Mouse (Mus musculus) lung, postnatal 4 days (tissue): ENCODE measurements around the gene LTO1.
"Not testable (repeated sequence)": the region's sequence is repeated elsewhere in the genome, so short reads cannot be mapped to it uniquely, and the experiment has no call there.

ENCODE experiments used
- DNase-seq, 2 experiments: peaks; one replicate each; pipeline ENCODE4 v3.0.0; 2021

Gene LTO1

DNA sequence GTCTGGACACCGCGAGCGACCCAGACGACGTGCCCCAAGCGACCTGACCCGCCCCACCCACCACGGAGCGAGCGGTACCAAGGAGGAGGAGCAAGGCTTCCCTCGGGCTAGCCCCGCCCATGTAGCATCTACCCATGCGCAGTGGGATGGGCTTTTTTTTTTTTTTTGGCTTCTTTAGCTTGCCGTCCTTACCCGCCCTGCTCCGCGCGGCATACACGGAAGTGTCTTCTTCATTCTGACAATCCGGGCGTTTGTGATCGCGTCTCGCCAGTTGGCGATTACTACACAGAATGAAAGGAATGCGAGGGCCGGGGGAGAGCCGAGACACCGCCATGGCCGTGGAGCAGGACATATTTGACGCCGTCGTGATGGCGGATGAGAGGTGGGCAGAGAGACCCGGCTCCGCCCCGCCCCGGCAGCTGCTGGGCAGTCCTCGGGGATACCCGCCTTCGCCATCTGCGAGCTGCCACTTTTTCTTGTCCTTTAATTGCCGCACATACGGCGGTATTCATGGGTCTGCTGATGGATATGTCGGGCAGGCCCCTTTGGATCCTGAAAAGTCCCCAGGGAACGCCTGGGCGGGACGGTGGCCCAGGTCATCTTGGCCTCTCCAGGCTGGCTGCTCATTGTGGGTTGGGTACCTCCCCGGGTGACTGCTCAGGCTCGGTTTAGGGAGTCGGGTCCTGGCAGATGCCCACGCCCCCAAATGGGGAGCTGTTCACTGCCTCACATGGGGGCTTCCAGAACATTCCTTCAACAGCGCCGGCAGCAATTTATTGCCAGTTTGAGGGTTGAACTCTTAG is at the start of gene LTO1:
TSS of gene LTO1 (plus strand) at position 153 of the 803 bp plus-strand sequence.
- peak; percentile 93 to 94 for DNase-seq

DNA sequence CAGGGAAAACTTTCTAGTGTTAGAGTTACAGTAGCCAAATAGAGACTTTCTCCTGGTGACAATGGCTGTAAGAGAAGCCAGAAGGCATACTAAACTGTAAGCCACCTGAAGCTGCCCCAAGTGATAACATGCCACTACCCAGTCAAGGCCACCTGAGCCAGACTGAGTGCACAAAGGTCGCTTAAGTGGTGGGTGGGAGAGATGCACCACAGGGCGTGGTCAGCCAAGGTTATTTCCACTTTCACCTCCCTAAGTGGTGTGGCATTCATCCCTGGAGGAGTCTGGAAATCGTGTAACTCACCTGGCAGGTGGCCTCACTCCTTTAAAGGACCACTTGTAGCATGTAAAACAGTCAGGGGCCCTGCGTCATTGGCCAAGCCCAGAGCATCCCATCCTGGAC is 47.7 kb upstream of the LTO1 start:
- DNase-seq, result no peak

DNA sequence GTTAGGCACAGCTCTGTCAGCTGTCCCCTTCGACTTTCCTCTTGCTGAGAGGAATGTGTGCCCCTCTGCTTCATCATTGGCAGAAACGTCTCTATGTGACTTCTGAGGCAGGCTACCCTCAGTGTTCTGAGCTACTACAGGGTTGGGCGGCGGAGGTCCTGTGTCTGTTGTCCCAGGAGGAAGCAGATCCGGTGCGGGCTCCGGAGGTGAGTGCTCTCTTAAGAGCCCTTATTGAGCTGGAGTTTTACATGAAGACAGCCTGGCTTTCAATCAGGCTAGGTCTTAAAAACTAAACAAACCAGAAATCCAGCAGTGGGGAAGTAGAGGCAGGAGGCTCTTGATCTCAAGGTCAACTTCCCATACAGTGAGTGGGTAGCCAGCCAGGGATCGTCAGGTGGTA is 47.3 kb upstream of the LTO1 start:
- no peak for DNase-seq

DNA sequence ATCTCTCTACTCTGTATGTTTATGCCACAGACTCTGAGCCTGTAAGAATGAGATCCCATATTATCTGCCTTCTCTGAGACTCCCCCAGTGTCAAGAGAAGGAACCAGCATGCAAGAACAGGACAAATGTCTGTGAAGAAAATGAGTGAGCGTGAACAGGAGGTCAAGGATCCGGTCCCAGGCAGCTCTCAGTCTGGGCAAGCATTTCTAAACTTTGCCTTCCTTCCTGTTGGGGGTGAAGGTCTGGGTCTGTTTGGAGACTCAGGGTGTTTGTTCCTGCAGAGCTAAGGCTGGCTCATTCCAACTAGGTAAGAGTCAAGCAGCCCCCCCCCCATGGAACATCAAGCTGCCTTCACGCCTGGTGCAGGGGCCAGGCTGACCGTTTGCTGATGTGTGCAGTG is 42.5 kb upstream of the LTO1 start:
- DNase-seq, result no peak

DNA sequence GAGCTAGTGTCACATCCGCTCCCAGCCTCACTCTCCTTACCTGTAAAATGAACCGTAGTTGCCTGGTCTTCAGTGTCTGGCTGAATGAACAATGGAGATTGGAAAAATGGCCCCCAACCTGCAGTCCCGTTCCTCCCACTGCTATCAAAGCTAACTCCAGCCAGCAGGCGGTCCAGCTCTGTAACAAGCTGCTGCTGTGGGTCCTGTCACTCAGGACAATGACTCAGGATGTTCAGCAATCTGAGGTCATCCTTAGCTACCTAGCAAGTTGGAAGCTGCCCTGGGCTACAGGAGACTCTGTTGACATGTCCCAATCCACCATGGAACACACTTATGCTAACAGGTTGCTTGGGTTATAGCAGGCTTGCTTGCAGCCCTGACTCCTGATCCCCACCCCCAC is 41.7 kb upstream of the LTO1 start:
- no peak for DNase-seq

DNA sequence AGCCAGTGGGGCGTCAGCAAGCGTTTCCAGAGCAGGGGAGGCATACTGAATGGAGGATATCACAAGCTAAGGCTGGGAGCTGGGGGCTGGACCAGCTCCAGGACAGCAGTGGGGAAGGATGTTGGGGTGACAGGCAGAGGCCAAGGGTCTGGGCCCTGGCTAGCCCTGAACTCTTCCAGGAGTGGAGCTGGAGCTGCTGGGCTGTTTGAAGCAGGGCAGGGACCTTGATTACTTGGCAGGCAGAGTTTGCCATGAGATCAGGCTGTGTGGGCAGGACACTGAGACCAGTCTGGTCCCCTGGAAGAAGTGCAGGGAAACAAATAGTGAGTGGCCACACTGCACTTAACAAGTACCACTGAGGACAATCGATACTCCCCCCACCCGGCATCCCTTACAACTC is 40.7 kb upstream of the LTO1 start:
- no peak for DNase-seq

DNA sequence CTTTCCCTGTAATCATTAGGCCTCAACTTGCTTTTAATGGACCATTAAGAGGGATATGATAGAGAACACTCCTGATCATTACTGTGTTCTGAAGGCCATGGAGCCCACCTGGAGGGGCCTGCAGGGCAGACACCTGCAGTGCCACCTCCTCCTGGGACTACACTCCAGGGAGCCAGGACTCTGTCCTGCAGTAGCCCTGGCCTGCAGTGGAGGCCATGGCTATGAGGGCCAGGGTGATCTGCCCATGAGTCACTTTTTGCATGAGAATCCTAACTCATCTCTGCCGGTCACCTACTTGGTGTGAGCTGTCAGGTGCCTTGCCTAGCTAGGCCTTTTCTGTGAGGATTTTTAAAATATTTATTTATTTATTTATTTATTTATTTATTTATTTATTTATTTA is 36.5 kb upstream of the LTO1 start:
- no peak for DNase-seq

DNA sequence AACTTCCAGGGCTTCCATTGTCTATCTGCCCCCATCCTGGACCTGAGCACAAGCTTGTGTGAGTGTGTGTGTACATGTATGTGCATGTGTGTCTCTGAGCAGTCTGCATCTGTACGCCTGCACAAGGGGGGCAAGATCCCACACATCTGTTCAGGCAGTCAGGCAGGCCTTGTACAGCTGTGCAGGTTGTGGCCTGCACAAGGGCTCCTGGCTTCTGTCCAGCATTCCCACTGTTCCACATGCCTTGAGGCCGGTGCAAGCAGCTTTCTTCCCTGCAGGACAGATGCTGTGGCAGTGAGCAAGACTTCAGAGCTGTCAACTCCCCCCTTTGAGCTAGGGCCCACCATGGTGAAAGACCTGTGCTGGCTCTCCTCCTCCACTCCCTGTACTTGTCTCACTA is 31.8 kb upstream of the LTO1 start:
- DNase-seq, result no peak

DNA sequence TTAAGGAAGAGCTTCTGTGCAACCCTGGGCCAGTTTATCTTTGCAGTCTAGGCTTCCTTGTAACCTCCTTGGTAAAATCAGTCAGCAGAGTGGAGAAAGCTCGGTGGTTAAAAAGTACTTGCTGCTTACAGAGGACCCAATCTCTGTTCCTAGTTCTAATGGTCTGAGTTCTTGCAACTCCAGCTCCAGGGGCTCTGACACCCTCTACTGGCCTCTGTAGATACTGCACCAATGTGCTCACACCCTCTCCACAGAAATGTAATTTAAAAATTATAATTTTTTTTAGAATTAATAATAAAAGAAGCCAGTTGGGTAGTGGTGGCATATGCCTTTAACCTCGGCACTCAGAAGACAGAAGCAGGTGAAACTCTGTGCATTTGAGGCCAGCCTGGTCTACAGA is 27.2 kb upstream of the LTO1 start:
- DNase-seq, result no peak

DNA sequence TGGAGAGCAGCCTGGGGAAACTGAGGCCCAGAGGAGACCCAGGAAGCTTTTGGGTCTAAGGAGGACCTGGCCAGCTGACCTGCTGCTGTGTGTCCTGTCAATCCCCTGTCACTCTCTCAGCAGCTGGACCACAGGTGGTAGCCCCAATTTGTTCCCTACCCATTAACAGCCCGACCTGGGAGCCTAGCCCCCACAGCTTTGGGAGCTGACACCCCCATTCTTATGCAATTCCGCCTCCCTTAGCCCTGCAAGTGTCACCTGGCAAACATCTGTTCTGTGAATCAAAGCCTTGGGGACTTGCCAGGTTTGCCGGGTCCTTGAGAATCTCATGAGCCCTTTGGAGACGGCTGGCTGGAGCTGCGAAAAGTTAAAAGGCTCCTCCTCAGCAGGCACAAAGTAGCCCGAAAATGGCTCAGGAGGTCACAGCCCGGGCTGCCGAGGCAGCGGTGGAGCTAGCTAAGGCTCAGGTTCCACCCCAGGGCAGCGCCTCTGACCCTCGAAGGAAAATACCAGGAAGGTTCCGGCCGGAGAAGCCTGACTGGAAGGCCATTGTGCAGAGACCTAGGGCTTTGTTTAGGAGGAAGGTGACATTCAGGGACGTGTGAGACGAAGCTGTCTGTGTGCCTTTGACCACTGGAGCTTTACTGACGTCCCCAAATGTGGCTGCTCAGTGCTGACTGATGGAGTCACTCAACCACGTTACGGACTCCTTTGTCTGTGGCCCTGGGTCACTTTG is 26.2 kb upstream of the LTO1 start:
- peak in 1 of 2 experiments; percentile 40 for DNase-seq

DNA sequence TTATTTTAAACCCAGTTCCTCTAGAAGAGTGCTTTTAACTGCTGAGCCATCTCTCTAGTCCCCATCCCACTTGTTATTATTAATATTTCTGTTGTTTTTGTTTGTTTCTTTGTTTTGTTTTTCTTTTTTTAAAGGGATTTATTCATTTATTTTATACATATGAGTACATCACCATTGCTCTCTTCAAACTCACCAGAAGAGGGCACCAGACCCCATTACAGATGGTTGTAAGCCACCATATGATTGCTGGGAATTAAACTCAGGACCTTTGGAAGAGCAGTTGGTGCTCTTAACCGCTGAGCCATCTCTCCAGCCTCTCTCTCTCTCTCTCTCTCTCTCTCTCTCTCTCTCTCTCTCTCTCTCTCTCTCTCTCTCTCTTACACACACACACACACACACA is 24.2 kb upstream of the LTO1 start:
- DNase-seq, result not testable (repeated sequence)

DNA sequence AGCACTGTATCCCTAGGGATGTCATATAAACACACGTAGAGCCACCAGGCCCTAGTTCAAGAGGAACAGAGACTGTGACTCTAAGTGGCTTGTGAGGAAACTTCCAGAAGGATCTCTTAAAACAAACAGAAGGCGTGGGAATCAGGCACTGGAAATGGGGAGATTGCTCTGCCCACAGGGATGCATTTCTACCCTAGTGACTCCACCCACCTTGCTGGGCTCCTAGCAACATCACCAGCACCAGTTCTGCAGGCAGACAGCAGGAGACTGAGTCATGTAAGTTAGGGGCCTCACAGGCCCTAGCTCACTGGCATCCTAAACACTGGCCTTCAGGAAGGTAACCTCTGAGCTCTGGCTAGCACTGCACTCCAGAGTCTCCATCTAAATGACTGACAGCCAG is 23.0 kb upstream of the LTO1 start:
- DNase-seq, result no peak

DNA sequence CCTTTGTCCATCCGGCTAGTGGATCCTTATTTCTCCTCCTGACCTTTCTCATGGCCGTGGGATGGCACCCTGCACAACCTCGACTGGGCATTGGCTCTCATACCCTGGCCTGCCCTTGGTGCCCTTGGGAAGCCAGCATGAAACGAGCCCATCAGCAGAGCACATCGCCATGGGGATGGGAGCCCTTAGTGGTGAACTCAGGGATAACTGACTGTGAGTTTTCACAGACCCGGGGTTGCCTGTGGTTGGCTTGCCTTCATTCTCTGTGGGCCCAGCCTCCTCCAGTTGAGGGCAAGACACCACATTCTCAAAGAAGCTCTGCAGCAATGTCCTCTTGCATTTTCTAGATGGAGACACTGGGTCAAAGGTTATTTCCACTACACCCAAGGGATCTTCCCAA is 22.6 kb upstream of the LTO1 start:
- no peak for DNase-seq

DNA sequence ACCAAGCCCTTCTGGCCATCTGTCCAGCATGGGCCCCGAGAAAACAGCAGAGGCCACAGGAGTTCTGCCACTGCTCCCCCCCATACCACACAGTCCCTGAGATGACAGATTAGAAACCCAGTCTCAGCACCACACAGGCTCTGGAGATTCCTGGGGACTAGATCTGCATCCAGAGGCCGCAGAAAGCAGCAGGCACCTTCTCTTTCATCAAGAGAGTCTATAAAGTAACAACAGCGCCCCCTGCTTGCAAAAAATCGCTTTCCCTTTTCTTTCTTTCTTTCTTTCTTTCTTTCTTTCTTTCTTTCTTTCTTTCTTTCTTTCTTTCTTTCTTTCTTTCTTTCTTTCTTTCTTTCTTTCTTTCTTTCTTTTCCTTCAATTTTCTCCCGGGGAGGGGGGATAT is 20.7 kb upstream of the LTO1 start:
- DNase-seq, result no peak

DNA sequence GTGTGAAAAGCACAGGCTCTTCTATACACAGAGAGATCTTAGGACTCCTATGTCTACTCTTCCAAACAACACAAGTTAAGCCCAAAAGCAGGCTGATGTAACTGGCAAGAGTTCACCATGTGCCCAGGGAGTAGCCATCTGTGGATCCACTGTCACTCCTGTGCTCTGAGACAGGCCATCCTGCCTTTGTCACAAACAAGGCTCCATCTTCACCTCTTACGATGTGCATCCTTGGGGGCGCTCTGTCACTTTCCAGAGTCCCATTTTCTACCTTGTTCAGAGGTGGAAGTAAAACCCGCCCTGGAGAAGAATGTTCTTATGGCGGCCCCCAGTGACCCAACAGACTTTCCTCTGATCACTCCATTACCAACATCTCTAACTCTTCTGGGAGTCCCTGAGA is 20.2 kb upstream of the LTO1 start:
- DNase-seq, result no peak

DNA sequence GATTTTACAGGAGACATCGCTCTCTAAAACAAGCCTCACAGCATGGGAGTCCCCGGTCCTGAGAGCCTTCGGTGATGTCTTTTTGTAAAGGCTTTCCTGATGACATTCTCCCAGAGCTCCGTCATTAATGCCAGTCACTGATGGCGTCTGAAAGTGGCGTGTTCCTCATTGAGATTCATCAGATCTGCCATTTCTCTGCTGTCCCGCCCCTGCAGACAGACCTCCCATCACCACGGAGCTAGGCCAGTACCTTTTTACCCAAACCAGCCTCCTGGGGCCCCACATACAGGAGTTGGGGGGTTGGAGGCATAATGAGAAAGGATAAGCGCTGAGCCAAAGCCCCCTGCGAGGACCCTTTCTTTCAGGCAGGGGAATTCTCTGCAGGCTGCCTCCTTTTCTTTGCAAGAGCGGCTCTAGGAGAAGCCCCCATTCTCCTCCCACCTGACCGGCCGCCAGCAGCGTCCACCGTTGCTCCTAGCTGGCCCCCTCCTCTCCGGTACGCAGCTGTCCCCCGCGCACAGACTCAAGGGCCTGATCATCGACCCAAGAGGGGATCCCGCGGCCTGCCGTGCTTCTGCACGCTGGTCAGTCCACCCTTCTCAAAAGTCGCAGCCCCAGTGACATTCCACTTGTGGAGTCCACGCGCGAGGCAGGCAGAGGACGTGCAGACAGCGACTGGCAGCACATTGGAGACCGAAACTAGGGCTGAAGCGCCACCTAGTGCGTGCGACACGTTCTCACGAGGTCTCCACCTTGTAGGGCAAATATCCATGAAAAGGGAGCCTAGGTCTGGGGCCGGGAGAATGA is 19.4 kb upstream of the LTO1 start:
- peak; percentile 71 to 82 for DNase-seq

DNA sequence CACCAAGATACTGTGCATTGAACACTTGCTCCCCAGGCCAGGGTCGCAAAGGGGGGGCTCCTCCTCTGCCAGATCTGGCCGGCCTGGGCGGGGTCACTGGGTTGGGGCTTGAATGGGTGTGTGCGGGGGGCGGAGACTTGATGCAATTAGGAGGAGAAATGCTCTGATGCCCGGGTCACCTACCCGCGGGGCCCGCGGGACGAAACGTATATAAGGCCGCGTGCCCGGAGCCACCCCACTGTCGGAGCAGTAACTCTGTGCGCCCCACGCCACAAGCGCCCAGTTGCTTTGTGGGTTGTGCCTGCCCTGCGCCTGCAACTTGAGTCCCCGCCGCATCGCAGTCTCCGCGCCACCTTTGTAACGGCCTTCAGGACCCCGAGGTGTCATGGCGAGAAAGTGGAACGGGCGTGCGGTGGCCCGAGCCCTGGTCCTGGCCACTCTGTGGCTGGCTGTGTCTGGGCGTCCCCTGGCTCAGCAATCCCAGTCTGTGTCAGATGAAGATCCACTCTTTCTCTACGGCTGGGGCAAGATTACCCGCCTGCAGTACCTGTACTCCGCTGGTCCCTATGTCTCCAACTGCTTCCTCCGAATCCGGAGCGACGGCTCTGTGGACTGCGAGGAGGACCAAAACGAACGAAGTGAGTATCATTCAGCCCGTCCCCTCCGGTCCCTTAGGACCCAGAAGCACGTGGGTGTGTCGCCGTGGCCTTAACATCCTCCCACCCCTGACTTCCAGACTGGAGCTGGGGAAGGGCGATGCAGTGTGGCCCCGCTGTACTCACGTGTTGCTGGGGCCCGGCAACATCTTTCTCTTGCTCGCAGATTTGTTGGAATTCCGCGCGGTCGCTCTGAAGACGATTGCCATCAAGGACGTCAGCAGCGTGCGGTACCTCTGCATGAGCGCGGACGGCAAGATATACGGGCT is 18.3 kb upstream of the LTO1 start, which contains the start of gene Fgf15:
TSS of gene Fgf15 (plus strand) at position 238 of the 925 bp plus-strand sequence.
- no peak for DNase-seq

DNA sequence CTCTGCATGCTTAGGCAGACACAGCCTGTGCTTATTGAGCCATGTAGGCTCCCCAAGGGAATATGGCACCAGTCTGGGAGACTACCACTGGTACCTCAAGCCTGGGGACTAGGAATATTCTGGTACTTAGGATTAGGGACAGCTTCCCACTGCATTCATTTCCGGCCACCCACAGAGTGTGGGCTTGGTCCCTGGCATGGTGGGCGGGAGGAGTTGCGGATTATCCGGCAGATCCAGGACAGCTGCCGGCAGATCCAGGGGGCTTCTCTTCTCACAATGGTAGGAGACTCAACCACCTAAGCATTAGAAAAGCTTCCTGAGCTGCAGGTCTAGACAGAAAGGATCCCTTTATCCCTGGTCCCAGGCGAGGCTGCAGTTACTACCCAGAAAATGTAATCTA is 16.4 kb upstream of the LTO1 start:
- no peak for DNase-seq

DNA sequence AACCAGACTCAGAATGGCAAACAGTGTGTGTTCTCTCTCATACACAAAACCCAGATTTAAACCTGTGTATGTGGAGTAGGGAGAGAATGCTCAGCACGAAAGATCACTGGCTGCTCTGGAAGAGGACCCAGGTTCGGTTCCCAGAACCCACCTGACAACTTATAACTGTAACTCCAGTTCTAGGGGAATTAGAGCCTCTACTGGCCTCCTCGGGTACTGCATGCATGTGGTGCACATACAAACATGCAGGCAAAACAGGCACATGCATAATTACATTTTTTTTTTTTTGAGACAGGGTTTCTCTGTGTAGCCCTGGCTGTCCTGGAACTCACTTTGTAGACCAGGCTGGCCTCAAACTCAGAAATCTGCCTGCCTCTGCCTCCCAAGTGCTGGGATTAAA is 9.4 kb upstream of the LTO1 start:
- not testable (repeated sequence) for DNase-seq

DNA sequence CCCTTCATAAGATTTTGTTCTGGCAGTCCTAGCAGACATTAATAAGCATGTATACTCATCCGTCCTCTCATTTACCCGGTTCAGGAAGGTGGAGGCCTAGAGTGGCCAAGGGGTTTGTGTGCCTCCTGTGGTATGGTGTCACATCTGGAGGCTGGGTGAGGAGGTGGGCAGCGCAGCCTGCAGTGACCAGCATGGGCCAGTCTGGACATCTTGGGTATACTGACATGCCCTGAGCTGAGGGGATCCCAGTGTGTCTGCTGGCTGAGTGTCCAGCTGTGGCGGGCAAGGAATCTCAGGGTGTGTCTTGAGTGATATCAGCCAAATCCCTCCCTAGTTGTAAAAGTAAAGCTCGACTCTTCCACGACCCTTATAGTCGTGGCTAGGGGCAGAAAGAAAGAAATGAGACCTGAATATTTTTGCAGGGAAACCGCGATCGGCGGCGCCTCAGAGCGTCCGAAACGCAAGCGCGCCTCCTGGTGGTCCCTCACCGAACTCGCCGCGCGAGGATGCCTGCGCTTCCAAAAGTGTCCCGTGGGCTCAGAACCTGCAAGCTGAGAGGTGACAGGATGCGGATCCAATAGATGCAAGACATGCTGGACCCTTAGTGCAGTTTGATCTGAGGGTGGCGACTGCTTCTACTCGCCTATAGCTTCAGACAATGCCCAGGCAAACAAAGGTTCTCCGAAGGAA is 8.0 kb upstream of the LTO1 start:
- peak; percentile 44 to 74 for DNase-seq

DNA sequence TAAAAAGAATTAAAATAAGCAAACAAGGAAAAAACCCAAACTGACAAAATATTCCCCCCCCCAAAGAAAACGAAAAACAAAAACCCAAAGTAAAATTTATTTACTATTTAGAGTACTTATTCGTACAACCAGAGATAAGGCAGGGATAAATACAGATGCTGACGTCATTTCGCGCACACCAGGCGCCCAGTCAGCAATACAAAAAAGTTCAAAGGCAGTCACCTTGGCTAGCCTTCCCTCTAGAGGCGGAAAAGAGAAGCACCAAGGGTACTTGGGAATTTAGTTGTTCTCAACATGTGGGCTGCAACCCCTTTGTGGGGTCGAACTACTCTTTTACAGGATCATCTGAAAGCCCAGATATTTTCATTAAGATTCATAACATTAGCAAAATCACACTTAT is 7.1 kb upstream of the LTO1 start:
- DNase-seq, result no peak

DNA sequence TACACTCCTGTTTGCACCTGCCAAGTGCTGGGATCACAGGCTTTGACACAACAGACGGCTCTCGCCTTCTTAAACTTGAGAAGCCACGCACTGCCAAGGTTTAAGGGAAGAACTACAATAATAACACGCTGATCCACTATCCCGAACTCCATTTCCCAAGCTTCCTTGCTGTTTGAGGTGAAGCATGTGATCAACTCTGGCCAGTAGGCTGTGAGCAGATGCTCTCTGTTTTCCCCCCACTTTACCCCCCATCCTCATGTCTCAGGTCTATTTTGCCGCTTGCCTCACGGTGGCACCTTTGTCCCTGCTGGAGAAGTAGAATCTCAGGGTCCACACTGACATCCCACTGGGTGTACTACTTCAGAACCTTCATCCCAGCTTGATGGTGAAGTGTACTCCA is 6.2 kb upstream of the LTO1 start:
- DNase-seq, result no peak
